Mouse (Mus musculus) mouse embryonic stem cell (cell line): Measurements from ENCODE around the gene Pcid2.
"Not testable (repeated sequence)": the region's sequence is repeated elsewhere in the genome, so short reads cannot be mapped to it uniquely, and the experiment has no call there.

Experiments used
- in situ Hi-C, 2 experiments: fragments of 300-500 bp; cut with MboI; formaldehyde crosslinking; loops; 1 replicate in 1 of 2; 3 replicates in 1 of 2; pipeline ENCODE4 v1.14.3; 2019 to 2020; ENCODE audit warnings: low sequenced_read_pairs in 2 of 2, low pct_unique_long_range_greater_than_20kb in 1 of 2, mixed read lengths in 1 of 2; ENCODE audit not compliant: unreplicated experiment in 1 of 2

Pcid2 gene

GRCm38 (mm10) chr8:13105087-13105881, at the start of gene Pcid2, which contains the start of gene Cul4a:
TSS of gene Pcid2 (minus strand) at chr8:13105459.
TSS of gene Cul4a (plus strand) at chr8:13105621.
- in situ Hi-C loops, result no loop called here

- in situ Hi-C loops, result no loop called here
These were observed 48.8 kb upstream of the Pcid2 start for GRCm38 (mm10) chr8:13154099-13154498.

GRCm38 (mm10) chr8:13150929-13151328, 45.7 kb upstream of the Pcid2 start:
- in situ Hi-C loops, result no loop called here

GRCm38 (mm10) chr8:13149866-13150265, 44.6 kb upstream of the Pcid2 start:
- in situ Hi-C loops, result no loop called here

- in situ Hi-C loops, result no loop called here
These were observed 44.0 kb upstream of the Pcid2 start for GRCm38 (mm10) chr8:13149287-13149686.

GRCm38 (mm10) chr8:13148476-13148875, 43.2 kb upstream of the Pcid2 start:
- in situ Hi-C loops, result no loop called here

- in situ Hi-C loops, result no loop called here
These were observed 36.4 kb upstream of the Pcid2 start for GRCm38 (mm10) chr8:13141681-13142080.

GRCm38 (mm10) chr8:13139641-13140182, 34.5 kb upstream of the Pcid2 start:
- in situ Hi-C loops, result no loop called here

- in situ Hi-C loops, result not testable (repeated sequence)
These were observed 27.0 kb upstream of the Pcid2 start for GRCm38 (mm10) chr8:13132220-13132619.

- in situ Hi-C loops, result no loop called here
These were observed 19.6 kb upstream of the Pcid2 start for GRCm38 (mm10) chr8:13124897-13125296.

- in situ Hi-C loops, result no loop called here
These were observed 17.7 kb upstream of the Pcid2 start for GRCm38 (mm10) chr8:13122887-13123421.

GRCm38 (mm10) chr8:13120882-13121665, 15.8 kb upstream of the Pcid2 start:
- in situ Hi-C loops, result no loop called here

- in situ Hi-C loops, result no loop called here
These were observed 13.3 kb upstream of the Pcid2 start for GRCm38 (mm10) chr8:13118516-13118915.

- in situ Hi-C loops, result no loop called here
These were observed 11.8 kb upstream of the Pcid2 start for GRCm38 (mm10) chr8:13117096-13117495.

GRCm38 (mm10) chr8:13113232-13113631, 8.0 kb upstream of the Pcid2 start:
- in situ Hi-C loops, result no loop called here

GRCm38 (mm10) chr8:13111917-13112316, 6.7 kb upstream of the Pcid2 start:
- in situ Hi-C loops, result no loop called here

GRCm38 (mm10) chr8:13109416-13109960, 4.2 kb upstream of the Pcid2 start:
- in situ Hi-C loops, result no loop called here

- in situ Hi-C loops, result no loop called here
These were observed 3.7 kb upstream of the Pcid2 start for GRCm38 (mm10) chr8:13108967-13109366.
